Mouse (Mus musculus) brain, embryonic 14.5 days (tissue): Measurements from ENCODE around the gene Cbx3.

ENCODE experiments used
- CTCF ChIP-seq: fragments of 200-500 bp; IDR thresholded peaks from 2 replicates; pipeline ENCODE4 v1.5.1; 2012; ENCODE audit warnings: inconsistent platforms, mild to moderate bottlenecking, moderate library complexity, borderline replicate concordance; ENCODE audit not compliant: insufficient read depth, insufficient read length; ENCODE audit errors: extremely low read depth
- POLR2A ChIP-seq: fragments of 200-500 bp; IDR thresholded peaks from 2 replicates; pipeline ENCODE4 v1.6.1; 2012; ENCODE audit warnings: mild to moderate bottlenecking, inconsistent platforms, borderline replicate concordance; ENCODE audit not compliant: poor library complexity, insufficient read depth, insufficient read length, severe bottlenecking; ENCODE audit errors: extremely low read depth

DNA sequence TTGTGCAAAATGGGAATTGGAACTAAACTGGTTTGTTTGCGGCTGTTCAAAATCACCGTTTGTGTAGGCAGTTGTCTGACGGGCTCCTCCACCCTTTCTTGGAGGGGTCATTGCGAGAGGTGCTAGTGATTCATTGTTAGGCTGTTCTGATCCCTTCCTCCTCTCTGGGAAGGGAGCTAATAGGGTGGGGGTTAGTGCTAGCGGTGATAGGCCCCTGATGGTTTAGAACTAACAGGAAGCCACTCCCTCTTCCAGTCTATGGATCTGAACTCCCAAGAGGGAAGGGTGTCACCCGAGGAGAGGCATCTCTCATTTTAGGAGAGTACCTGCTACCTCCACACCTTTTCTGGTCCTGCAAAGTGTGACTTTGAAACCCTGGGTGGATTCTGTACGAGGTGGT is 35.9 kb upstream of the Cbx3 start:
- no peak for TF ChIP-seq CTCF
- no peak for TF ChIP-seq POLR2A
